Mouse (Mus musculus): ENCODE data around the gene Gm20388.

DNA sequence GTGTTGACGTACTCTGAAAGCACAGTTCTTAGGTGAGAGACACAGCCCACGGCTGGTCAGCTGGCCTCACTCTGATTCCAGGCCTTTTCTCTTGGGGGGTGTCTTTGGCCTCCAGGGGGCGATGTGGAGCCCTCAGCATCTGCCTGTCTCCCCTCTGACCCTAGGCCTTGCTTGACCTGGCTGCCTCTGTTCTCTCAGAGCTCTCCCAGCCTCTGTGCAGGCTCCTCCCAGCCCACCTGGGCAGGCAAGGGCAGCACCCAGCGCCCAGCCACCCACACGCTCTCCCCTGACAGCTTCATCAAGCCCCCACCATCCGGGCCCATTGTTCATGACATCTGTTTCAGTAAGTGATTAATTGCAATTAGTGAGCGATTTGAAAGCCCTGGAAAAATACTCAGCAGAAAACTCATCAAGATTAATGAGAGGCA is 494.0 kb downstream of the Gm20388 start:
- no peak for TF ChIP-seq POLR2A (IDR thresholded peaks at IDR 0.05; ENCODE audit: insufficient read depth, low read depth, low read length)
- TF ChIP-seq CTCF (IDR thresholded peaks at IDR 0.05; ENCODE audit: insufficient read depth, low read depth, low read length): peak; percentile 41; the same call in 1 of the 2 replicates

All from olfactory bulb, adult 2 months (tissue).